Mouse (Mus musculus) megakaryocyte progenitor cell, adult 5-6 weeks (primary cell): ENCODE measurements around the gene Sipa1l2. TPM values are rescaled to one million over a fixed set of nuclear protein-coding genes. Genes with fewer than 3 reads are reported as not detected.
"Not testable (repeated sequence)": the region's sequence is repeated elsewhere in the genome, so short reads cannot be mapped to it uniquely, and the experiment has no call there.

Experiments
- ATAC-seq: replicated peaks from 2 replicates; pipeline ENCODE4 v1.8.0; 2016; ENCODE audit warnings: mild to moderate bottlenecking, moderate TSS enrichment, inconsistent platforms; ENCODE audit not compliant: poor library complexity
- total RNA-seq, 2 experiments: library from RNA; stranded (forward) in 1 of 2; stranded (reverse) in 1 of 2; fragments of 157-497, 149-512 nt in 1 of 2; fragments of 200-1000 nt in 1 of 2; gene quantifications; 2 replicates each; pipeline versions ENCODE4 v1.2.3 to v1.2.4; 2015 to 2017

Gene Sipa1l2
- total RNA-seq, 2 experiments from 2014 or later, result 0.84 to 2.0 TPM

GRCm38 (mm10) chr8:125413001-125413909, 156.4 kb downstream of the Sipa1l2 start:
- no peak for ATAC-seq

- ATAC-seq, result no peak
Observed at GRCm38 (mm10) chr8:125410646-125411045, 159.0 kb downstream of the Sipa1l2 start.

GRCm38 (mm10) chr8:125407672-125408071, 161.9 kb downstream of the Sipa1l2 start:
- ATAC-seq, result no peak

GRCm38 (mm10) chr8:125406453-125406852, 163.2 kb downstream of the Sipa1l2 start:
- ATAC-seq, result no peak

GRCm38 (mm10) chr8:125401350-125401749, 168.3 kb downstream of the Sipa1l2 start:
- no peak for ATAC-seq

GRCm38 (mm10) chr8:125397981-125398380, 171.6 kb downstream of the Sipa1l2 start:
- ATAC-seq, result peak; percentile 29

GRCm38 (mm10) chr8:125395682-125396081, 173.9 kb downstream of the Sipa1l2 start:
- ATAC-seq, result not testable (repeated sequence)

GRCm38 (mm10) chr8:125395032-125395431, 174.6 kb downstream of the Sipa1l2 start:
- 0 out of 2 replicates have a peak, but pooled peaks have one; percentile 9 for ATAC-seq

- no peak for ATAC-seq
Observed at GRCm38 (mm10) chr8:125391685-125392084, 177.9 kb downstream of the Sipa1l2 start.

- ATAC-seq, result peak; percentile 79
Observed at GRCm38 (mm10) chr8:125391271-125391670, 178.3 kb downstream of the Sipa1l2 start.

GRCm38 (mm10) chr8:125390506-125390895, 179.1 kb downstream of the Sipa1l2 start:
- ATAC-seq, result no peak

- no peak for ATAC-seq
Observed at GRCm38 (mm10) chr8:125389756-125390505, 179.7 kb downstream of the Sipa1l2 start.

- ATAC-seq, result no peak
Observed at GRCm38 (mm10) chr8:125389280-125389679, 180.3 kb downstream of the Sipa1l2 start.

GRCm38 (mm10) chr8:125388404-125389180, 181.0 kb downstream of the Sipa1l2 start:
- 0 out of 2 replicates have a peak, but pooled peaks have one; percentile 23 for ATAC-seq

GRCm38 (mm10) chr8:125385519-125386150, 184.0 kb downstream of the Sipa1l2 start:
- ATAC-seq, result peak; percentile 89

GRCm38 (mm10) chr8:125384551-125385183, 184.9 kb downstream of the Sipa1l2 start:
- no peak for ATAC-seq

- no peak for ATAC-seq
Observed at GRCm38 (mm10) chr8:125381674-125382073, 187.9 kb downstream of the Sipa1l2 start.

- ATAC-seq, result no peak
Observed at GRCm38 (mm10) chr8:125379939-125380338, 189.7 kb downstream of the Sipa1l2 start.

- ATAC-seq, result no peak
Observed at GRCm38 (mm10) chr8:125379156-125379555, 190.5 kb downstream of the Sipa1l2 start.

GRCm38 (mm10) chr8:125377704-125378103, 191.9 kb downstream of the Sipa1l2 start:
- peak; percentile 70 for ATAC-seq
